Mouse (Mus musculus) E14TG2a.4 (cell line): ENCODE results near the gene Etnk1.

Source experiments
- CTCF ChIP-seq: conservative IDR thresholded peaks from 2 replicates; pipeline ENCODE4 v1.5.1; 2014; ENCODE audit warnings: low read length
- NANOG ChIP-seq: IDR thresholded peaks from 2 replicates; pipeline ENCODE4 v1.6.1; 2014; ENCODE audit warnings: borderline replicate concordance, low read length, mixed read lengths

GRCm38 (mm10) chr6:143261289-143261665, 94.3 kb downstream of the Etnk1 start:
- TF ChIP-seq CTCF: no peak
- no peak for TF ChIP-seq NANOG
